In the genomic region with DNA sequence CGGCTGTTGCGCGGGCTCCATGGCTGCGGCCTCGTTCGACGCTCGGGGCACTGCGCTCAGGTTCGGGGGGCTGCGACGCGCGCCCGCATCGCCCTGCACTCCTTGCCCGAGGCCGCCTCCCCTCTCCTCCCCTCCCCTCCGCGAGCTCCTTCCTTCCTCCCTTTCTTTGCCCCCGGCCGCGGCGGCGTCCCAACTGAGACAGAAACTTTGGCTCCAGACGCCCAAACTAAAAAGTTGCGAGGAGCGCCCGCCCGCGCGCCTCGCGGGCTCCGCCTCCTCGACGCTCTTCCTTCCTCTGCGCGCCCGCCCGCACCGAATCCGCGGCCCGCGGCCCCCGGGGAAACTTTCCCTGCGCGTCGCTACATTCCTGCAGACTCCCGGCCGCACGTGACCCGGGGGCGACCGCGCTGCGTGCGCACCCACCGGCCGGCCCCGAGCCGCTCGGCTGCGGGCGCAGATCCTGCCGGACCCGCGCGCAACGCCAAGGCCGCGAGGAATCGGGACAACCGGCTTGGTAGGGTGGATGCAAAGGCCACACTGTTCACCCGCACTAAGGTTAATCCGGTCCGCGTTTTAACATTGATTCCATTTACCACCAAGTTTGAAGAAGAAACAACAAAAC, we compare ENCODE assay signal across 8 mouse cellular contexts. TPM values are rescaled to one million over a fixed set of nuclear protein-coding genes. Genes with fewer than 3 reads are reported as not detected.
DNase-seq lines count a peak whose midpoint lies in the region; ATAC-seq and TF ChIP-seq lines count a peak whose summit lies in the region.

A gene (minus strand): TSS at position 227 of the 622 bp plus-strand sequence.

- H3K79me2 ChIP-seq in myocyte (ENCODE audit: control insufficient read depth, insufficient read depth), result peaks cover 36% of the 10 kb centered on the region

- H3K9ac ChIP-seq in heart, embryonic 11.5 days (ENCODE audit: low read depth, low read length), result peak within 1 kb of the TSS; percentile 90
- H3K9ac ChIP-seq in kidney, embryonic 14.5 days (ENCODE audit: low read depth, low read length), result peak within 1 kb of the TSS; percentile 97
- H3K9ac ChIP-seq in stomach, embryonic 16.5 days (ENCODE audit: low read length), result peak within 1 kb of the TSS; percentile 98

- no peaks in the 10 kb centered on the region; the same call in 1 of the 2 replicates for H3K9me3 ChIP-seq in erythroblast, embryonic 14.5 days (ENCODE audit: control insufficient read depth, low read length)
- H3K9me3 ChIP-seq in heart, embryonic 11.5 days (replicated peaks; ENCODE audit: control insufficient read depth, low read length), result no peaks in the 10 kb centered on the region
- no peaks in the 10 kb centered on the region for H3K9me3 ChIP-seq in kidney, embryonic 14.5 days (ENCODE audit: control insufficient read depth, low read length)
- no peaks in the 10 kb centered on the region for H3K9me3 ChIP-seq in stomach, embryonic 16.5 days (replicated peaks; ENCODE audit: control insufficient read depth, low read length)

- DNase-seq in liver, result peak; percentile 68

- peak within 1 kb of the TSS; percentile 56 for H3K4me3 ChIP-seq in erythroblast, embryonic 14.5 days (replicated peaks)
- H3K4me3 ChIP-seq in embryonic fibroblast, embryonic 13.5 days (ENCODE audit: insufficient read depth, low read length), result peak within 1 kb of the TSS; percentile 86
- H3K4me3 ChIP-seq in heart, embryonic 11.5 days (ENCODE audit: low read depth, low read length), result peak within 1 kb of the TSS; percentile 74
- peak within 1 kb of the TSS; percentile 95 for H3K4me3 ChIP-seq in kidney, embryonic 14.5 days (ENCODE audit: low read length)
- peak within 1 kb of the TSS; percentile 83 for H3K4me3 ChIP-seq in myocyte
- H3K4me3 ChIP-seq in stomach, embryonic 16.5 days (replicated peaks; ENCODE audit: low read length), result peak within 1 kb of the TSS; percentile 84

- TF ChIP-seq CTCF in embryonic fibroblast, embryonic 13.5 days (IDR thresholded peaks at IDR 0.05; ENCODE audit: borderline replicate concordance, insufficient read depth, low read length), result no peak

- no peaks in the 10 kb centered on the region for H3K36me3 ChIP-seq in erythroblast, embryonic 14.5 days (ENCODE audit: control insufficient read depth)
- H3K36me3 ChIP-seq in heart, embryonic 11.5 days (ENCODE audit: control insufficient read depth, insufficient read depth, low read length), result peaks cover 11% of the 10 kb centered on the region; the same call in 1 of the 2 replicates
- H3K36me3 ChIP-seq in kidney, embryonic 14.5 days (ENCODE audit: control insufficient read depth, insufficient read depth, low read length), result peaks cover 11% of the 10 kb centered on the region
- peaks cover 11% of the 10 kb centered on the region for H3K36me3 ChIP-seq in myocyte (ENCODE audit: control insufficient read depth, insufficient read depth)
- no peaks in the 10 kb centered on the region for H3K36me3 ChIP-seq in stomach, embryonic 16.5 days (ENCODE audit: control insufficient read depth, insufficient read depth, low read length)

- peak within 1 kb of the TSS; percentile 68 for H3K4me2 ChIP-seq in heart, embryonic 11.5 days
- H3K4me2 ChIP-seq in kidney, embryonic 14.5 days (replicated peaks; ENCODE audit: low read depth, low read length), result peak within 1 kb of the TSS; percentile 52
- H3K4me2 ChIP-seq in myocyte (ENCODE audit: low read depth), result peak within 1 kb of the TSS; percentile 92
- H3K4me2 ChIP-seq in stomach, embryonic 16.5 days (ENCODE audit: low read depth, low read length), result peak within 1 kb of the TSS; percentile 71

- 0 out of 2 replicates have a peak, but pooled peaks cover 1% of the 10 kb centered on the region for H3K4me1 ChIP-seq in erythroblast, embryonic 14.5 days (ENCODE audit: control insufficient read depth)
- H3K4me1 ChIP-seq in embryonic fibroblast, embryonic 13.5 days (ENCODE audit: control insufficient read depth, insufficient read depth, low read length), result no peaks in the 10 kb centered on the region
- H3K4me1 ChIP-seq in heart, embryonic 11.5 days (ENCODE audit: control insufficient read depth, insufficient read depth, low read length), result peaks cover 4% of the 10 kb centered on the region
- peaks cover 10% of the 10 kb centered on the region for H3K4me1 ChIP-seq in kidney, embryonic 14.5 days (ENCODE audit: control insufficient read depth, insufficient read depth, low read length)
- peaks cover 9% of the 10 kb centered on the region for H3K4me1 ChIP-seq in stomach, embryonic 16.5 days (ENCODE audit: control insufficient read depth, insufficient read depth, low read length)

- H3K27ac ChIP-seq in embryonic fibroblast, embryonic 13.5 days (ENCODE audit: insufficient read depth, low read length), result peak within 1 kb of the TSS; percentile 93
- peak within 1 kb of the TSS; percentile 99 for H3K27ac ChIP-seq in heart, embryonic 11.5 days (ENCODE audit: low read depth, low read length)
- peak within 1 kb of the TSS; percentile 99 for H3K27ac ChIP-seq in kidney, embryonic 14.5 days (ENCODE audit: low read depth, low read length)
- peak within 1 kb of the TSS; percentile 97 for H3K27ac ChIP-seq in stomach, embryonic 16.5 days (ENCODE audit: low read length)

- TF ChIP-seq POLR2A in embryonic fibroblast, embryonic 13.5 days (IDR thresholded peaks at IDR 0.05; ENCODE audit: low read depth, low read length), result peak; percentile 67
- peak; percentile 59 for TF ChIP-seq POLR2A in myocyte (IDR thresholded peaks at IDR 0.05; ENCODE audit: insufficient read length, low read depth)

- H3ac ChIP-seq in myocyte (ENCODE audit: control insufficient read depth, insufficient read length), result peak within 1 kb of the TSS; percentile 69

- ATAC-seq in erythroblast, adult 5-6 weeks (replicated peaks; ENCODE audit: low FRiP score, poor library complexity, severe bottlenecking), result no peak
- ATAC-seq in heart, embryonic 11.5 days (replicated peaks; ENCODE audit: insufficient number of reproducible peaks, low FRiP score, low TSS enrichment), result peak; percentile 82
- ATAC-seq in kidney, embryonic 14.5 days (ENCODE audit: low FRiP score, low TSS enrichment), result peak; percentile 88
- peak; percentile 87 for ATAC-seq in stomach, embryonic 16.5 days (ENCODE audit: insufficient read depth, low FRiP score)

- 1% methylated on average over 62 of the region's 79 CpGs for WGBS in heart, embryonic 11.5 days (ENCODE audit: insufficient replicate concordance)
- under 1% methylated on average over 63 of the region's 79 CpGs for WGBS in kidney, embryonic 14.5 days
- under 1% methylated on average over 67 of the region's 79 CpGs for WGBS in stomach, embryonic 16.5 days

- H3K27me3 ChIP-seq in erythroblast, embryonic 14.5 days (ENCODE audit: control insufficient read depth), result peaks cover 82% of the 10 kb centered on the region
- H3K27me3 ChIP-seq in heart, embryonic 11.5 days (ENCODE audit: control insufficient read depth, insufficient read depth, low read length), result no peaks in the 10 kb centered on the region; the same call in 1 of the 2 replicates
- H3K27me3 ChIP-seq in kidney, embryonic 14.5 days (ENCODE audit: control insufficient read depth, insufficient read depth, low read length), result no peaks in the 10 kb centered on the region
- H3K27me3 ChIP-seq in myocyte (ENCODE audit: control insufficient read depth, insufficient read depth, insufficient read length), result no peaks in the 10 kb centered on the region
- no peaks in the 10 kb centered on the region for H3K27me3 ChIP-seq in stomach, embryonic 16.5 days (ENCODE audit: control insufficient read depth, insufficient read depth, low read length)

TF ChIP-seq in myocyte, 11 proteins besides CTCF, POLR2A, EP300 and RAD21:
- no peak for TF ChIP-seq TCF3 (IDR thresholded peaks at IDR 0.05; ENCODE audit: insufficient read length, low read depth)
- TF ChIP-seq REST (IDR thresholded peaks at IDR 0.05; ENCODE audit: insufficient read depth, insufficient read length), result no peak
- TF ChIP-seq E2F4 (IDR thresholded peaks at IDR 0.05; ENCODE audit: insufficient read depth), result no peak
- peak; percentile 54 for TF ChIP-seq USF1 (IDR thresholded peaks at IDR 0.05; ENCODE audit: low read depth)
- TF ChIP-seq MAX (IDR thresholded peaks at IDR 0.05; ENCODE audit: low read depth), result no peak
- TF ChIP-seq SRF (IDR thresholded peaks at IDR 0.05; ENCODE audit: control insufficient read depth, insufficient read length, low read depth), result no peak
- no peak for TF ChIP-seq TCF12 (IDR thresholded peaks at IDR 0.05; ENCODE audit: insufficient read depth, poor library complexity, severe bottlenecking)
- peak in 1 of 3 experiments; percentile 43 for TF ChIP-seq MYOG (IDR thresholded peaks at IDR 0.05; ENCODE audit: control insufficient read depth in 1 of 3, insufficient read depth in 1 of 3, insufficient read length in 2 of 3, low read depth in 2 of 3)
- TF ChIP-seq CEBPB (IDR thresholded peaks at IDR 0.05; ENCODE audit: insufficient read depth, poor library complexity, severe bottlenecking), result no peak
- peak; percentile 12 for TF ChIP-seq POLR2AphosphoS2 (IDR thresholded peaks at IDR 0.05; ENCODE audit: insufficient read length, low read depth)
- TF ChIP-seq MYOD1 (IDR thresholded peaks at IDR 0.05; ENCODE audit: control insufficient read depth in 1 of 3, insufficient read length in 2 of 3, low read depth in 2 of 3), result peak in 1 of 3 experiments; percentile 20

RNA-seq across cellular contexts. Expression of the gene that starts here (rescaled TPM):
- not detected in 2 replicates for polyA plus RNA-seq in erythroblast, embryonic 14.5 days (2012)
- not detected in 2 replicates for total RNA-seq in erythroblast, adult 5-6 weeks (2015; ENCODE audit: low replicate concordance)
- total RNA-seq in erythroblast, adult 5-6 weeks (2017; ENCODE audit: low replicate concordance), result not detected in 2 replicates
- polyA plus RNA-seq in embryonic fibroblast, embryonic 13.5 days (2011; ENCODE audit: insufficient read length, low read depth, missing spikeins), result 128 and 143 TPM in 2 replicates
- polyA plus RNA-seq in heart, embryonic 11.5 days (2014; fragmentation: Nextera tagmentation; extraction: Ambion mirVana), result 25.3 and 27.1 TPM in 2 replicates
- 36.7 and 48.8 TPM in 2 replicates for polyA plus RNA-seq in kidney, embryonic 14.5 days (2014; fragmentation: Nextera tagmentation; extraction: Ambion mirVana)
- polyA plus RNA-seq in myocyte (2012; fragmentation: generic; extraction: Trizol), result 27.5 TPM
- 21.3 and 23.8 TPM in 2 replicates for polyA plus RNA-seq in stomach, embryonic 16.5 days (2015; fragmentation: Nextera tagmentation; extraction: Ambion mirVana)

Comparison
In these comparisons a context has a peak if more than half of its experiments do, and no peak if none do; other contexts are left out.
1. RNA of the gene that starts here (polyA plus RNA-seq): 128 to 143 TPM in embryonic fibroblast, embryonic 13.5 days, 36.7 to 48.8 TPM in kidney, embryonic 14.5 days, 27.5 TPM in myocyte (single experiment), 25.3 to 27.1 TPM in heart, embryonic 11.5 days and 21.3 to 23.8 TPM in stomach, embryonic 16.5 days; not detected in erythroblast, embryonic 14.5 days; every median in the first group is over 10 times any median in the second.
2. Peak in every context shown above with its lines, with median percentiles within 50 percentile points of each other: H3K4me3 ChIP-seq, H3K27ac ChIP-seq, H3K4me2 ChIP-seq and H3K9ac ChIP-seq.